Comparison of ENCODE assay signal across 21 mouse cellular contexts in genomic region chr17:73113230-73113629, GRCm38 (mm10). TPM values are rescaled to one million over a fixed set of nuclear protein-coding genes. Genes with fewer than 3 reads are reported as not detected.
A peak's percentile ranks its signal among the peaks of the same experiment; 100 is the strongest.
DNase-seq lines count a peak whose midpoint lies in the region; ATAC-seq and TF ChIP-seq lines count a peak whose summit lies in the region.
"Had no signal": no experiment of that assay in that cellular context is flagged by ENCODE, and none has a peak within 500 bp of the region (broad histone marks: within the 10 kb centered on the region; RNA-seq: fewer than 3 reads in every experiment).

No protein-coding gene starts in this region.

- peaks cover 18% of the 10 kb centered on the region for H3K4me1 ChIP-seq in heart, postnatal 0 days (ENCODE audit: control insufficient read depth, insufficient read depth)
- peaks cover 14% of the 10 kb centered on the region for H3K4me1 ChIP-seq in kidney, adult 2 months (ENCODE audit: control insufficient read depth, insufficient read depth, low read length)

- H3K36me3 ChIP-seq in heart, postnatal 0 days (replicated peaks; ENCODE audit: control insufficient read depth, insufficient read depth, low read length) = no peaks in the 10 kb centered on the region
- no peaks in the 10 kb centered on the region for H3K36me3 ChIP-seq in kidney, adult 2 months (ENCODE audit: control insufficient read depth, insufficient read depth, low read length)
- H3K36me3 ChIP-seq: hindbrain, embryonic 13.5 days; limb, embryonic 12.5 days; midbrain, embryonic 10.5 days had no signal

- H3K27ac ChIP-seq in heart, postnatal 0 days (ENCODE audit: low read depth) = peak overlapping the region; percentile 90
- H3K27ac ChIP-seq in kidney, adult 2 months (ENCODE audit: insufficient read depth, low read depth, low read length) = peak overlapping the region; percentile 97
- H3K27ac ChIP-seq: forebrain, embryonic 13.5 days; hindbrain, embryonic 13.5 days; layer of hippocampus, adult 2 months; limb, embryonic 12.5 days; midbrain, embryonic 10.5 days; stomach, postnatal 0 days had no signal

- no peak for TF ChIP-seq EP300 in heart, postnatal 0 days (IDR thresholded peaks at IDR 0.05; ENCODE audit: low read depth)

- intact Hi-C loops in heart, postnatal 25 days (cut with DNase I) = no loop called here

- H3K4me2 ChIP-seq in heart, postnatal 0 days (ENCODE audit: low read depth, low read length) = no peak overlapping the region
- H3K4me2 ChIP-seq: forebrain, embryonic 13.5 days; hindbrain, embryonic 13.5 days; limb, embryonic 12.5 days; liver, embryonic 11.5 days had no signal

- WGBS in heart, postnatal 0 days = 92% methylated on average over 4 of the region's 4 CpGs
- 43% methylated on average over 4 of the region's 4 CpGs for WGBS in kidney, adult 2 months

- H3K9me3 ChIP-seq in heart, postnatal 0 days (replicated peaks; ENCODE audit: control insufficient read depth, low read length) = no peaks in the 10 kb centered on the region
- H3K9me3 ChIP-seq: forebrain, embryonic 13.5 days; hindbrain, embryonic 13.5 days; limb, embryonic 12.5 days; midbrain, embryonic 10.5 days had no signal

- DNase-seq in heart, postnatal 0 days (ENCODE audit: low spot score) = no peak
- no peak for DNase-seq in heart, postnatal 25 days (ENCODE audit: low spot score)
- DNase-seq in kidney, adult 2 months = peak; percentile 85
- DNase-seq in kidney, postnatal 10 days = peak; percentile 11
- DNase-seq in urinary bladder, postnatal 4 days (ENCODE audit: low spot score in 2 of 2) = no peak
- no peak for DNase-seq in adrenal gland, adult 8-10 months
- DNase-seq: cerebellum, adult 8-10 months; cerebellum, postnatal 36 days; gastrocnemius, postnatal 36 days; liver, postnatal 0 days; thymus, adult 2 months had no signal

- TF ChIP-seq POLR2A in kidney, adult 2 months (IDR thresholded peaks at IDR 0.05; ENCODE audit: low read depth, low read length) = no peak

- no peak for ATAC-seq in heart, postnatal 0 days (ENCODE audit: insufficient read depth, low read depth)
- ATAC-seq in cerebellum, adult (ENCODE audit: insufficient number of reproducible peaks, low FRiP score, low TSS enrichment) = no peak
- ATAC-seq: activated CD4-positive, CD25-positive, alpha-beta regulatory T cell, adult 4 months; forebrain, embryonic 13.5 days; liver, postnatal 0 days; lung, postnatal 0 days had no signal

- H3K4me3 ChIP-seq in heart, postnatal 0 days (ENCODE audit: low read depth, low read length) = no peak overlapping the region
- no peak overlapping the region for H3K4me3 ChIP-seq in kidney, adult 2 months (ENCODE audit: insufficient read depth, low read depth, low read length)
- H3K4me3 ChIP-seq: forebrain, embryonic 13.5 days; hindbrain, embryonic 13.5 days; layer of hippocampus, adult 2 months; limb, embryonic 12.5 days; midbrain, embryonic 10.5 days had no signal

- TF ChIP-seq CTCF in heart, postnatal 0 days (IDR thresholded peaks at IDR 0.05; ENCODE audit: low read depth) = no peak
- TF ChIP-seq CTCF in kidney, adult 2 months (conservative IDR thresholded peaks at IDR 0.05; ENCODE audit: insufficient read depth, insufficient read length, low read depth, low read length) = no peak

- no peaks in the 10 kb centered on the region for H3K27me3 ChIP-seq in heart, postnatal 0 days (ENCODE audit: control insufficient read depth, insufficient read depth, low read length)
- H3K27me3 ChIP-seq in kidney, adult 2 months (replicated peaks; ENCODE audit: control insufficient read depth, insufficient read depth, low read length) = no peaks in the 10 kb centered on the region
- H3K27me3 ChIP-seq: forebrain, embryonic 13.5 days; hindbrain, embryonic 13.5 days; limb, embryonic 12.5 days had no signal

- no peak overlapping the region for H3K9ac ChIP-seq in heart, postnatal 0 days (replicated peaks; ENCODE audit: low read depth, low read length)
- H3K9ac ChIP-seq: forebrain, embryonic 13.5 days; hindbrain, embryonic 13.5 days; limb, embryonic 12.5 days; liver, postnatal 0 days had no signal

RNA-seq across cellular contexts. Expression of gene Lclat1, which starts 5.4 kb away (rescaled TPM):
- total RNA-seq in heart, postnatal 0 days (2014; rRNA removed; ENCODE audit: low replicate concordance) = 218 and 225 TPM in 2 replicates
- polyA plus RNA-seq in heart, postnatal 0 days (2015; fragmentation: Nextera tagmentation; extraction: Ambion mirVana) = 31.5 and 32.8 TPM in 2 replicates
- 100 to 1,000 TPM; 107 to 116 TPM for total RNA-seq in heart, postnatal 25 days (2021)
- polyA plus RNA-seq in kidney, adult 2 months (2012; rRNA removed) = 17.3 and 18.8 TPM in 2 replicates
- 10 to 100 TPM; 40.9 to 45.9 (median 42.3) TPM for total RNA-seq in adrenal gland, adult 8-10 months (2022)

Comparison
In these comparisons a context has a peak if more than half of its experiments do, and no peak if none do; other contexts are left out.
1. DNase-seq: peak in kidney, adult 2 months (single experiment) and kidney, postnatal 10 days (single experiment); none in heart, postnatal 0 days (single experiment), heart, postnatal 25 days (single experiment), urinary bladder, postnatal 4 days (0 of 2) and adrenal gland, adult 8-10 months (single experiment).